Mouse (Mus musculus): ENCODE data around the gene Itgav. TPM values are rescaled to one million over a fixed set of nuclear protein-coding genes. Genes with fewer than 3 reads are reported as not detected.

Itgav gene
- total RNA-seq, 1 experiment = 92.6 TPM

- Histone ChIP-seq H3K9me3 (ENCODE audit: control insufficient read depth, insufficient read depth, low read depth, low read length) (no peaks in the 10 kb centered on the region), H3K36me3 (ENCODE audit: control insufficient read depth, insufficient read depth, low read length, poor library complexity, severe bottlenecking) (no peaks in the 10 kb centered on the region; the same call in 1 of the 2 replicates), H3K27ac (ENCODE audit: insufficient read depth, low read depth, low read length, poor library complexity, severe bottlenecking) (no peak overlapping the region), H3K4me3 (ENCODE audit: insufficient read depth in 1 of 2, low read depth in 1 of 2, low read length in 2 of 2, poor library complexity in 1 of 2, severe bottlenecking in 1 of 2) (no peak overlapping the region), H3K4me1 (ENCODE audit: control insufficient read depth in 2 of 2, insufficient read depth in 2 of 2, low read length in 2 of 2, poor library complexity in 1 of 2) (peaks cover 4 to 13% of the 10 kb centered on the region in 2 experiments; a peak in 3 of 4 replicates), H3K9ac (ENCODE audit: insufficient read depth, low read depth, low read length, poor library complexity, severe bottlenecking) (no peak overlapping the region)
- in situ Hi-C loops (cut with MboI; ENCODE audit: low sequenced_read_pairs in 2 of 2, unreplicated experiment in 2 of 2) = no loop called here
- TF ChIP-seq CHD2 (IDR thresholded peaks at IDR 0.05; ENCODE audit: low read depth, low read length) = no peak
- TF ChIP-seq ZC3H11A (IDR thresholded peaks at IDR 0.05; ENCODE audit: borderline replicate concordance, low read depth, low read length) = no peak
- TF ChIP-seq MAFK (IDR thresholded peaks at IDR 0.05; ENCODE audit: insufficient read depth, low read depth, low read length) = no peak
- no peak for TF ChIP-seq HCFC1 (IDR thresholded peaks at IDR 0.05; ENCODE audit: borderline replicate concordance, insufficient read depth, low read length)
- TF ChIP-seq ZNF384 (IDR thresholded peaks at IDR 0.05; ENCODE audit: low read depth, low read length) = no peak
- no peak for DNase-seq (ENCODE audit: low read depth, low spot score)
Observed at GRCm38 (mm10) chr2:83742836-83743235, 18.6 kb downstream of the Itgav start.

- in situ Hi-C loops (cut with MboI; ENCODE audit: low sequenced_read_pairs in 2 of 2, unreplicated experiment in 2 of 2) = no loop called here
- TF ChIP-seq ZNF384 (IDR thresholded peaks at IDR 0.05; ENCODE audit: low read depth, low read length) (no peak), ZC3H11A (IDR thresholded peaks at IDR 0.05; ENCODE audit: borderline replicate concordance, low read depth, low read length) (no peak), HCFC1 (IDR thresholded peaks at IDR 0.05; ENCODE audit: borderline replicate concordance, insufficient read depth, low read length) (no peak), CHD2 (IDR thresholded peaks at IDR 0.05; ENCODE audit: low read depth, low read length) (no peak), MAFK (IDR thresholded peaks at IDR 0.05; ENCODE audit: insufficient read depth, low read depth, low read length) (no peak)
- peaks cover 4% of the 10 kb centered on the region; the same call in 1 of the 2 replicates for H3K36me3 ChIP-seq (ENCODE audit: control insufficient read depth, insufficient read depth, low read length, poor library complexity, severe bottlenecking)
Observed at GRCm38 (mm10) chr2:83744276-83744952, 20.2 kb downstream of the Itgav start.

GRCm38 (mm10) chr2:83745257-83745656 lies 21.1 kb downstream of the Itgav start:
- Histone ChIP-seq H3K4me3 (ENCODE audit: insufficient read depth in 1 of 2, low read depth in 1 of 2, low read length in 2 of 2, poor library complexity in 1 of 2, severe bottlenecking in 1 of 2) (no peak overlapping the region), H3K9ac (ENCODE audit: insufficient read depth, low read depth, low read length, poor library complexity, severe bottlenecking) (no peak overlapping the region), H3K27ac (ENCODE audit: insufficient read depth, low read depth, low read length, poor library complexity, severe bottlenecking) (no peak overlapping the region), H3K4me1 (ENCODE audit: control insufficient read depth in 2 of 2, insufficient read depth in 2 of 2, low read length in 2 of 2, poor library complexity in 1 of 2) (peaks cover 4 to 5% of the 10 kb centered on the region in 2 experiments; a peak in 3 of 4 replicates), H3K9me3 (ENCODE audit: control insufficient read depth, insufficient read depth, low read depth, low read length) (no peaks in the 10 kb centered on the region), H3K36me3 (ENCODE audit: control insufficient read depth, insufficient read depth, low read length, poor library complexity, severe bottlenecking) (peaks cover 4% of the 10 kb centered on the region; the same call in 1 of the 2 replicates)
- no peak for DNase-seq (ENCODE audit: low read depth, low spot score)
- in situ Hi-C loops (cut with MboI; ENCODE audit: low sequenced_read_pairs in 2 of 2, unreplicated experiment in 2 of 2) = no loop called here
- TF ChIP-seq MAFK (IDR thresholded peaks at IDR 0.05; ENCODE audit: insufficient read depth, low read depth, low read length) = no peak
- TF ChIP-seq CHD2 (IDR thresholded peaks at IDR 0.05; ENCODE audit: low read depth, low read length) = no peak
- no peak for TF ChIP-seq ZNF384 (IDR thresholded peaks at IDR 0.05; ENCODE audit: low read depth, low read length)
- TF ChIP-seq ZC3H11A (IDR thresholded peaks at IDR 0.05; ENCODE audit: borderline replicate concordance, low read depth, low read length) = no peak
- no peak for TF ChIP-seq HCFC1 (IDR thresholded peaks at IDR 0.05; ENCODE audit: borderline replicate concordance, insufficient read depth, low read length)

More at GRCm38 (mm10) chr2:83744276-83744952, 20.2 kb downstream of the Itgav start:
- H3K4me3 ChIP-seq (ENCODE audit: insufficient read depth in 1 of 2, low read depth in 1 of 2, low read length in 2 of 2, poor library complexity in 1 of 2, severe bottlenecking in 1 of 2) = no peak overlapping the region
- no peak for DNase-seq (ENCODE audit: low read depth, low spot score)
- peaks cover 4 to 9% of the 10 kb centered on the region in 2 experiments; a peak in 3 of 4 replicates for H3K4me1 ChIP-seq (ENCODE audit: control insufficient read depth in 2 of 2, insufficient read depth in 2 of 2, low read length in 2 of 2, poor library complexity in 1 of 2)
- no peak overlapping the region for H3K9ac ChIP-seq (ENCODE audit: insufficient read depth, low read depth, low read length, poor library complexity, severe bottlenecking)
- no peaks in the 10 kb centered on the region for H3K9me3 ChIP-seq (ENCODE audit: control insufficient read depth, insufficient read depth, low read depth, low read length)
- no peak overlapping the region for H3K27ac ChIP-seq (ENCODE audit: insufficient read depth, low read depth, low read length, poor library complexity, severe bottlenecking)

DNA sequence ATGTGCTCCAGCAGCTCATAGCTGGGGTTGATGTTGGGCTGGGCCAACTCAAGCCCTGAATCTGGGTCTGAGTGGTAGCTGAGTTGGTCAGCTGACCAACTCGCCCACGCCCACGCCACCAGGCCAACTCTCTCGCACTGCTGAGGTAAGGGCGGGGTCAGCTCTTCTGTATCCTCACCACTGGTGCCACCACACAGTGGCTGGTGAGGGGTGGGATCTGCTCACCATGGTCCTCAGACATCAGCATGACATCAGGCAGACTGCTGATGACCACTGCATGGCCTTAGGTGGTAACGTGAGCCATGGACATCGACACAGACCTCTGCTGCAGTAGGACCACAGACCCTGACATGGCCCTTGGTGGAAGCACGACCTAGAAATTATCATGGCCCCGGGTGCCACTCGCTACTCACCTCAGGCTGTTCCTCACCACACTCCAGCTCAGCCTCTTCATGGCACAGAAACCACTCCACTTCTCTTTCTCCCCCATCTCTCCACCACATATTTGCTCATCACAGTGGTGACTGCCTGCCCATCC lies 24.5 kb downstream of the Itgav start:
- Histone ChIP-seq H3K36me3 (ENCODE audit: control insufficient read depth, insufficient read depth, low read length, poor library complexity, severe bottlenecking) (peaks cover 4% of the 10 kb centered on the region; the same call in 1 of the 2 replicates), H3K4me3 (ENCODE audit: insufficient read depth in 1 of 2, low read depth in 1 of 2, low read length in 2 of 2, poor library complexity in 1 of 2, severe bottlenecking in 1 of 2) (no peak overlapping the region), H3K9me3 (ENCODE audit: control insufficient read depth, insufficient read depth, low read depth, low read length) (no peaks in the 10 kb centered on the region), H3K9ac (ENCODE audit: insufficient read depth, low read depth, low read length, poor library complexity, severe bottlenecking) (no peak overlapping the region), H3K4me1 (ENCODE audit: control insufficient read depth in 2 of 2, insufficient read depth in 2 of 2, low read length in 2 of 2, poor library complexity in 1 of 2) (peaks cover 0 to 3% of the 10 kb centered on the region in 2 experiments; a peak in 1 of 4 replicates), H3K27ac (ENCODE audit: insufficient read depth, low read depth, low read length, poor library complexity, severe bottlenecking) (no peak overlapping the region)
- TF ChIP-seq CHD2 (IDR thresholded peaks at IDR 0.05; ENCODE audit: low read depth, low read length) (no peak), ZC3H11A (IDR thresholded peaks at IDR 0.05; ENCODE audit: borderline replicate concordance, low read depth, low read length) (no peak), MAFK (IDR thresholded peaks at IDR 0.05; ENCODE audit: insufficient read depth, low read depth, low read length) (no peak), HCFC1 (IDR thresholded peaks at IDR 0.05; ENCODE audit: borderline replicate concordance, insufficient read depth, low read length) (no peak), ZNF384 (IDR thresholded peaks at IDR 0.05; ENCODE audit: low read depth, low read length) (no peak)
- DNase-seq (ENCODE audit: low read depth, low spot score) = no peak
- in situ Hi-C loops (cut with MboI; ENCODE audit: low sequenced_read_pairs in 2 of 2, unreplicated experiment in 2 of 2) = no loop called here
